ENCODE assay signal across 11 mouse cellular contexts in the genomic region with DNA sequence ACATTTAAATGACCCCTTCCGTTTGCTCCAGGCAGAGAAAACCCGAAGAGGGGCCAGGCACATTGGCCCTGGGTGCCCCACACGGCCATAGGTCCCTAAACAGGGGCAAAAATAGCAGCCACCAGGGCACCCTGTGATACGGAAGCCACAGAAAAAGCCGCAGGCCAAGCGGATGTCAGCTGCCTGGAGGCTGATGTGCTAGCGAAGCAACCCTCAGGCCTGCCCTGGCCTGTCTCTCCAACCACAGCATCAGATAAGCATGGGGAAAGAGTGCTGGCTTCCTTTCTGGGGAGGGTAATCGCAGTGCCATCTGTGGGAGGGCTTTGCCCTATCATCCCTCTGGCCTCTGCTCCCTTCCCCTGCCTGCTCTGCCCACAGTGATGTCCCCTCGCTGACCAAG. TPM values are rescaled to one million over a fixed set of nuclear protein-coding genes. Genes with fewer than 3 reads are reported as not detected.
DNase-seq lines count a peak whose midpoint lies in the region; ATAC-seq and TF ChIP-seq lines count a peak whose summit lies in the region.
"Had no signal": no experiment of that assay in that cellular context is flagged by ENCODE, and none has a peak within 500 bp of the region (broad histone marks: within the 10 kb centered on the region; RNA-seq: fewer than 3 reads in every experiment).

No protein-coding gene starts in this region.

- H3K9me3 ChIP-seq in embryonic facial prominence, embryonic 13.5 days, result no peaks in the 10 kb centered on the region
- H3K9me3 ChIP-seq in embryonic facial prominence, embryonic 10.5 days, result no peaks in the 10 kb centered on the region
- no peaks in the 10 kb centered on the region for H3K9me3 ChIP-seq in G1E (replicated peaks)
- H3K9me3 ChIP-seq in liver, embryonic 13.5 days (replicated peaks), result no peaks in the 10 kb centered on the region
- no peaks in the 10 kb centered on the region for H3K9me3 ChIP-seq in forebrain, postnatal 0 days (ENCODE audit: low read length)
- H3K9me3 ChIP-seq: hindbrain, embryonic 15.5 days had no signal

- H3K9ac ChIP-seq in embryonic facial prominence, embryonic 13.5 days, result no peak overlapping the region
- H3K9ac ChIP-seq in liver, embryonic 13.5 days, result no peak overlapping the region
- no peak overlapping the region for H3K9ac ChIP-seq in forebrain, postnatal 0 days
- H3K9ac ChIP-seq: hindbrain, embryonic 15.5 days had no signal

- WGBS in embryonic facial prominence, embryonic 13.5 days, result 67% methylated on average over 9 of the region's 9 CpGs
- WGBS in embryonic facial prominence, embryonic 10.5 days, result 70% methylated on average over 9 of the region's 9 CpGs
- WGBS in liver, embryonic 13.5 days (ENCODE audit: insufficient replicate concordance), result 12% methylated on average over 9 of the region's 9 CpGs
- 84% methylated on average over 9 of the region's 9 CpGs for WGBS in forebrain, postnatal 0 days

- H3K36me3 ChIP-seq in embryonic facial prominence, embryonic 13.5 days, result no peaks in the 10 kb centered on the region
- no peaks in the 10 kb centered on the region for H3K36me3 ChIP-seq in embryonic facial prominence, embryonic 10.5 days (replicated peaks)
- no peaks in the 10 kb centered on the region for H3K36me3 ChIP-seq in G1E (replicated peaks)
- H3K36me3 ChIP-seq in liver, embryonic 13.5 days, result no peaks in the 10 kb centered on the region
- no peaks in the 10 kb centered on the region for H3K36me3 ChIP-seq in splenic B cell, adult 2 months (ENCODE audit: control insufficient read depth, insufficient read depth, low read length, poor library complexity, severe bottlenecking)
- no peaks in the 10 kb centered on the region for H3K36me3 ChIP-seq in forebrain, postnatal 0 days (ENCODE audit: insufficient read depth)
- H3K36me3 ChIP-seq: hindbrain, embryonic 15.5 days had no signal

- DNase-seq in embryonic facial prominence, embryonic 10.5 days (ENCODE audit: low spot score), result no peak
- peak; percentile 24 for DNase-seq in G1E (ENCODE audit: low spot score)
- peak; percentile 34 for DNase-seq in liver, embryonic 13.5 days
- DNase-seq in splenic B cell, adult 2 months (ENCODE audit: low read depth, low spot score), result peak; percentile 3
- DNase-seq in forebrain, postnatal 0 days, result no peak
- DNase-seq in kidney, adult 9 months, result no peak
- DNase-seq in cerebellum, postnatal 36 days, result no peak
- DNase-seq: adrenal gland, adult 8-10 months; embryo, embryonic 11 days had no signal

- H3K27me3 ChIP-seq in embryonic facial prominence, embryonic 13.5 days, result 0 out of 2 replicates have a peak, but pooled peaks cover 5% of the 10 kb centered on the region
- no peaks in the 10 kb centered on the region for H3K27me3 ChIP-seq in embryonic facial prominence, embryonic 10.5 days (replicated peaks; ENCODE audit: low read depth, poor library complexity, severe bottlenecking)
- peaks cover 6% of the 10 kb centered on the region; the same call in 1 of the 2 replicates for H3K27me3 ChIP-seq in G1E (ENCODE audit: insufficient read depth, low read length)
- peaks cover 38% of the 10 kb centered on the region for H3K27me3 ChIP-seq in liver, embryonic 13.5 days
- H3K27me3 ChIP-seq in splenic B cell, adult 2 months (ENCODE audit: control insufficient read depth, insufficient read depth, low read length, poor library complexity, severe bottlenecking), result no peaks in the 10 kb centered on the region
- H3K27me3 ChIP-seq in forebrain, postnatal 0 days (ENCODE audit: insufficient read depth, low read length), result peaks cover 6% of the 10 kb centered on the region; the same call in 1 of the 2 replicates

- TF ChIP-seq CTCF in G1E (IDR thresholded peaks at IDR 0.05; ENCODE audit: low read depth, low read length), result no peak
- no peak for TF ChIP-seq CTCF in forebrain, postnatal 0 days (IDR thresholded peaks at IDR 0.05; ENCODE audit: low read depth)

- peaks cover 13% of the 10 kb centered on the region; the same call in 1 of the 2 replicates for H3K4me1 ChIP-seq in embryonic facial prominence, embryonic 13.5 days
- H3K4me1 ChIP-seq in embryonic facial prominence, embryonic 10.5 days, result peaks cover 48% of the 10 kb centered on the region
- peaks cover 4% of the 10 kb centered on the region; the same call in 1 of the 2 replicates for H3K4me1 ChIP-seq in G1E (ENCODE audit: insufficient read depth, low read depth, low read length)
- peaks cover 19% of the 10 kb centered on the region for H3K4me1 ChIP-seq in liver, embryonic 13.5 days (replicated peaks)
- H3K4me1 ChIP-seq in forebrain, postnatal 0 days (ENCODE audit: insufficient read depth), result peaks cover 14% of the 10 kb centered on the region

- no peak overlapping the region for H3K4me3 ChIP-seq in embryonic facial prominence, embryonic 13.5 days
- H3K4me3 ChIP-seq in embryonic facial prominence, embryonic 10.5 days, result no peak overlapping the region
- H3K4me3 ChIP-seq in G1E (ENCODE audit: low read depth, low read length), result no peak overlapping the region
- H3K4me3 ChIP-seq in liver, embryonic 13.5 days (replicated peaks), result no peak overlapping the region
- H3K4me3 ChIP-seq in forebrain, postnatal 0 days (ENCODE audit: low read depth, low read length), result no peak overlapping the region
- H3K4me3 ChIP-seq: hindbrain, embryonic 15.5 days had no signal

- H3K4me2 ChIP-seq in embryonic facial prominence, embryonic 13.5 days, result no peak overlapping the region
- no peak overlapping the region for H3K4me2 ChIP-seq in liver, embryonic 13.5 days
- H3K4me2 ChIP-seq in forebrain, postnatal 0 days (ENCODE audit: low read depth), result no peak overlapping the region
- H3K4me2 ChIP-seq: hindbrain, embryonic 15.5 days had no signal

- ATAC-seq in embryonic facial prominence, embryonic 13.5 days (ENCODE audit: insufficient number of reproducible peaks, insufficient read depth, low FRiP score, low TSS enrichment, low read depth), result 0 out of 2 replicates have a peak, but pooled peaks have one; percentile 20
- peak; percentile 90 for ATAC-seq in G1E (ENCODE audit: extremely low read depth, insufficient number of reproducible peaks, low FRiP score, poor library complexity, severe bottlenecking)
- ATAC-seq in liver, embryonic 13.5 days (ENCODE audit: low read depth), result peak; percentile 74
- no peak for ATAC-seq in forebrain, postnatal 0 days

- no peak overlapping the region for H3K27ac ChIP-seq in embryonic facial prominence, embryonic 13.5 days
- no peak overlapping the region for H3K27ac ChIP-seq in embryonic facial prominence, embryonic 10.5 days (replicated peaks)
- H3K27ac ChIP-seq in liver, embryonic 13.5 days, result no peak overlapping the region
- no peak overlapping the region for H3K27ac ChIP-seq in forebrain, postnatal 0 days (ENCODE audit: low read depth, low read length)
- H3K27ac ChIP-seq: hindbrain, embryonic 15.5 days had no signal

RNA-seq across cellular contexts. Expression of a gene that starts 26.1 kb away (rescaled TPM):
- polyA plus RNA-seq in embryonic facial prominence, embryonic 13.5 days (2015; fragmentation: Nextera tagmentation; extraction: Ambion mirVana), result 2.3 and 3.0 TPM in 2 replicates
- polyA plus RNA-seq in embryonic facial prominence, embryonic 10.5 days (2016; fragmentation: Nextera tagmentation; extraction: Ambion mirVana), result 16.3 and 17.8 TPM in 2 replicates
- total RNA-seq in G1E (2014; fragmentation: Nextera tagmentation), result not detected in 2 replicates
- not detected in 2 replicates for total RNA-seq in G1E (2017)
- polyA plus RNA-seq in G1E (2012), result not detected in 2 replicates
- polyA plus RNA-seq in liver, embryonic 13.5 days (2015; fragmentation: Nextera tagmentation; extraction: Ambion mirVana), result 0.36 and 0.82 TPM in 2 replicates
- total RNA-seq in forebrain, postnatal 0 days (2014; rRNA removed), result 2.8 and 8.0 TPM in 2 replicates
- polyA plus RNA-seq in forebrain, postnatal 0 days (2015; fragmentation: Nextera tagmentation; extraction: Ambion mirVana), result 21.0 and 35.2 TPM in 2 replicates

Comparison
In these comparisons a context has a peak if more than half of its experiments do, and no peak if none do; other contexts are left out.
1. DNase-seq: peak in G1E (single experiment), liver, embryonic 13.5 days (single experiment) and splenic B cell, adult 2 months (single experiment); none in embryonic facial prominence, embryonic 10.5 days (single experiment), forebrain, postnatal 0 days (single experiment), kidney, adult 9 months (single experiment) and cerebellum, postnatal 36 days (0 of 2).